Mouse (Mus musculus) hindbrain, embryonic 15.5 days (tissue): ENCODE measurements around the gene Clba1. TPM values are rescaled to one million over a fixed set of nuclear protein-coding genes. Genes with fewer than 3 reads are reported as not detected.

ENCODE experiments used
- ATAC-seq: fragments of 200-750 bp; cut with Nextera tagmentation; 2 replicates; pipeline ENCODE4 v1.8.0; 2017; ENCODE audit warnings: low read depth, moderate number of reproducible peaks, moderate TSS enrichment; ENCODE audit not compliant: low FRiP score
- H3K27ac ChIP-seq: fragments of 300-500 bp; sonication (generic); replicated peaks from 2 replicates; pipeline ENCODE4 v1.5.1; 2015; ENCODE audit warnings: mild to moderate bottlenecking, inconsistent platforms
- H3K27me3 ChIP-seq: fragments of 300-500 bp; sonication (generic); 2 replicates; pipeline ENCODE4 v1.6.1; 2015; ENCODE audit warnings: control low read depth, inconsistent platforms
- H3K36me3 ChIP-seq: fragments of 300-500 bp; sonication (generic); 2 replicates; pipeline ENCODE4 v1.6.1; 2015; ENCODE audit warnings: control low read depth, inconsistent platforms
- H3K4me1 ChIP-seq: fragments of 300-500 bp; sonication (generic); replicated peaks from 2 replicates; pipeline ENCODE4 v1.6.1; 2015; ENCODE audit warnings: control low read depth, inconsistent platforms
- H3K4me2 ChIP-seq: fragments of 300-500 bp; sonication (generic); 2 replicates; pipeline ENCODE4 v1.6.1; 2015; ENCODE audit warnings: moderate library complexity, mild to moderate bottlenecking, inconsistent platforms
- H3K4me3 ChIP-seq: fragments of 300-500 bp; sonication (generic); 2 replicates; pipeline ENCODE4 v1.5.1; 2015; ENCODE audit warnings: mild to moderate bottlenecking, inconsistent platforms
- H3K9ac ChIP-seq: fragments of 300-500 bp; sonication (generic); 2 replicates; pipeline ENCODE4 v1.6.1; 2015; ENCODE audit warnings: inconsistent platforms
- H3K9me3 ChIP-seq: fragments of 300-500 bp; sonication (generic); 2 replicates; pipeline ENCODE4 v1.6.1; 2016; ENCODE audit warnings: control low read depth, inconsistent platforms
- WGBS: fragments of 180-500 bp; shearing (Covaris S2); methylation state at CpG from one replicate; pipeline ENCODE4 v1.1.7; 2015; 5-methylcytosine and 5-hydroxymethylcytosine counted together
- polyA plus RNA-seq: library from polyadenylated mRNA; unstranded; fragments of >200 nt; fragmentation: Nextera tagmentation; extraction: Ambion mirVana; gene quantifications from 2 replicates; pipeline ENCODE4 v1.2.1, GENCODE M21; 2015

Gene Clba1
- polyA plus RNA-seq, 1 experiment from 2014 or later: 22.7 TPM

GRCm38 (mm10) chr12:112821974-112822373, 13.2 kb downstream of the Clba1 start:
- Histone ChIP-seq H3K36me3 (peaks cover 48% of the 10 kb centered on the region), H3K27me3 (no peaks in the 10 kb centered on the region), H3K27ac (no peak overlapping the region), H3K9me3 (no peaks in the 10 kb centered on the region), H3K9ac (no peak overlapping the region), H3K4me2 (no peak overlapping the region), H3K4me3 (no peak overlapping the region), H3K4me1 (peaks cover 28% of the 10 kb centered on the region)
- WGBS: 89% methylated on average over 4 of the region's 4 CpGs
- no peak for ATAC-seq

DNA sequence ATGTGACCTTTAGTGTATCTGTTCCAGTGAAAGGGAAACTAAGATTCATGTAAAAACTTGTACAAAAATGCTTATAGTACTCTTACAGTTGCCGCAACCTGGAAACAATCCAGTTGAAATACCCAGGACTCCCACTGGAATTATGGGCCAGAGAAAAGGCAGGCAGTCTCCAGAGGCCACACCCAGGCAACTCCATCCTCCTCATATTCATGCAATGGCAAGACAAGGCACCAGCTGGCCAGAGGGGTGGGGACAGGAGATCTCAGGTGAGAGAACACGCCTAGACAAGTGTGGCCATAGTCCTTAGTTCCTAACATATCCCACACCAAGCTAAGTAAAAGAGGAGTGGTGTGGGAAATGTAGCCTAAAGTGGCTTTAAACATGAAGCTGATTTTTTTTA, 13.9 kb downstream of the Clba1 start:
- no peak overlapping the region for H3K4me3 ChIP-seq
- H3K4me1 ChIP-seq: peaks cover 35% of the 10 kb centered on the region
- no peak overlapping the region for H3K27ac ChIP-seq
- no peaks in the 10 kb centered on the region for H3K9me3 ChIP-seq
- no peak overlapping the region for H3K9ac ChIP-seq
- no peaks in the 10 kb centered on the region for H3K27me3 ChIP-seq
- WGBS: 81% methylated on average over 2 of the region's 2 CpGs
- no peak overlapping the region for H3K4me2 ChIP-seq
- H3K36me3 ChIP-seq: peaks cover 54% of the 10 kb centered on the region
- no peak for ATAC-seq

GRCm38 (mm10) chr12:112823221-112823620, 14.5 kb downstream of the Clba1 start:
- peaks cover 40% of the 10 kb centered on the region for H3K4me1 ChIP-seq
- ATAC-seq: no peak
- no peaks in the 10 kb centered on the region for H3K27me3 ChIP-seq
- peaks cover 53% of the 10 kb centered on the region for H3K36me3 ChIP-seq
- 83% methylated on average over 4 of the region's 4 CpGs for WGBS
- no peaks in the 10 kb centered on the region for H3K9me3 ChIP-seq
- no peak overlapping the region for H3K4me2 ChIP-seq
- no peak overlapping the region for H3K27ac ChIP-seq
- H3K4me3 ChIP-seq: no peak overlapping the region
- H3K9ac ChIP-seq: no peak overlapping the region

- WGBS: 94% methylated on average over 5 of the region's 5 CpGs
- Histone ChIP-seq H3K27me3 (no peaks in the 10 kb centered on the region), H3K9ac (no peak overlapping the region), H3K36me3 (peaks cover 28% of the 10 kb centered on the region), H3K4me2 (no peak overlapping the region), H3K27ac (no peak overlapping the region), H3K4me1 (peaks cover 50% of the 10 kb centered on the region), H3K4me3 (no peak overlapping the region), H3K9me3 (no peaks in the 10 kb centered on the region)
- ATAC-seq: no peak
These were observed 17.2 kb downstream of the Clba1 start for GRCm38 (mm10) chr12:112825901-112826300.

- under 1% methylated on average over 49 of the region's 51 CpGs for WGBS
- H3K4me1 ChIP-seq: peaks cover 51% of the 10 kb centered on the region
These were observed 19.9 kb downstream of the Clba1 start for GRCm38 (mm10) chr12:112828501-112829243.

GRCm38 (mm10) chr12:112829244-112829864, 20.6 kb downstream of the Clba1 start, which contains the start of gene Cdca4:
TSS of gene Cdca4 (minus strand) at chr12:112829423.
- H3K9ac ChIP-seq: peak within 1 kb of the TSS; percentile 84
- H3K27ac ChIP-seq: peak within 1 kb of the TSS; percentile 94
- H3K36me3 ChIP-seq: peaks cover 21% of the 10 kb centered on the region
- 1% methylated on average over 41 of the region's 72 CpGs for WGBS
- H3K27me3 ChIP-seq: no peaks in the 10 kb centered on the region
- H3K4me2 ChIP-seq: peak within 1 kb of the TSS; percentile 61
- no peaks in the 10 kb centered on the region for H3K9me3 ChIP-seq
- peak within 1 kb of the TSS; percentile 78 for H3K4me3 ChIP-seq
- H3K4me1 ChIP-seq: peaks cover 47% of the 10 kb centered on the region
- ATAC-seq: peak; percentile 98

More at GRCm38 (mm10) chr12:112828501-112829243, 19.9 kb downstream of the Clba1 start:
- Histone ChIP-seq H3K9ac (peak overlapping the region; percentile 84), H3K9me3 (no peaks in the 10 kb centered on the region), H3K27me3 (no peaks in the 10 kb centered on the region), H3K36me3 (peaks cover 25% of the 10 kb centered on the region), H3K27ac (peak overlapping the region; percentile 94), H3K4me2 (peak overlapping the region; percentile 61), H3K4me3 (peak overlapping the region; percentile 78)
- peak; percentile 77 for ATAC-seq

DNA sequence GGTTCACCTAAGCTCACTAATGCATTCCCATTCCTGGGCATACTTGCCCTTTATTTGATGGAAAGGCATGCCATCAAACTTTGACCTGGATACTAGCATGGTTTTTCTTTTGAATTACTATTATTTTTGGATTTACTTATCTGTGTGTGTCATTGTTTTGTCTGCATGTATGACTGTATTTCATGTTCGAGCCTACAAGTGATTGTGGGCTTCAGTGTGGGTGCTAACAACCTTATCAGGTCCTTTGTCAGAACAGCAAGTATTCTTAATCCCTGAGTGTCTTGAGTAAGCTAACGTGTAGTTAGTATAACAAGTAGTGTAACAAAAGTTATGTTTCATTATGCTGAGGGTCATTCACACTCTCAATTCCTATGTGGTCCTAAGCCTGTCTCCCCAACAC, 21.4 kb downstream of the Clba1 start:
- WGBS: 38% methylated on average over 2 of the region's 2 CpGs
- H3K36me3 ChIP-seq: peaks cover 14% of the 10 kb centered on the region
- no peaks in the 10 kb centered on the region for H3K27me3 ChIP-seq
- peak overlapping the region; percentile 94 for H3K27ac ChIP-seq
- ATAC-seq: no peak
- peak overlapping the region; percentile 78 for H3K4me3 ChIP-seq
- no peaks in the 10 kb centered on the region for H3K9me3 ChIP-seq
- peak overlapping the region; percentile 58 for H3K4me2 ChIP-seq
- peak overlapping the region; percentile 65 for H3K9ac ChIP-seq
- peaks cover 47% of the 10 kb centered on the region for H3K4me1 ChIP-seq

GRCm38 (mm10) chr12:112830570-112830969, 21.8 kb downstream of the Clba1 start:
- Histone ChIP-seq H3K9ac (peak overlapping the region; percentile 65), H3K4me2 (peak overlapping the region; percentile 58), H3K36me3 (peaks cover 13% of the 10 kb centered on the region), H3K9me3 (no peaks in the 10 kb centered on the region), H3K4me3 (peak overlapping the region; percentile 78), H3K4me1 (peaks cover 47% of the 10 kb centered on the region), H3K27ac (no peak overlapping the region), H3K27me3 (no peaks in the 10 kb centered on the region)
- no peak for ATAC-seq
- WGBS: 91% methylated on average over 3 of the region's 3 CpGs

DNA sequence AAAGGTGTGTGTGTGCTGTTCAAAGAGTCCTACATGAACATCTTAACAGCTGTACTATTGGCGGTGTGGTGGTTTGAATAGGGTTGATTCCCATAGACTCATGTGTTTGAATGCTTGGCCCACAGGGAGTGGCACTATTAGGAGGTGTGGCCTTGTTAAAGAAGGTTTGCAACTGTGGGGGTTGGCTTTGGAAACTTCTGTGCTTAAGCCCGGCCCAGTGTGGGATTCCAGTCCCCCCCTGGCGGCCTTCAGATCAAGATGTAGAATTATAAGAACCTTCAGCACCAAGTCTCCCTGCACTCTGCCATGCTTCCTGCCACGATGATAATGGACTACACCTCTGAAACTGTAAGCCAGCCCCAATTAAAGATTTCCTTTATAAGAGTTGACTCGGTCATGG, 23.7 kb downstream of the Clba1 start:
- no peaks in the 10 kb centered on the region for H3K27me3 ChIP-seq
- H3K9ac ChIP-seq: no peak overlapping the region
- H3K27ac ChIP-seq: no peak overlapping the region
- peaks cover 28% of the 10 kb centered on the region for H3K4me1 ChIP-seq
- no peak for ATAC-seq
- no peak overlapping the region for H3K4me2 ChIP-seq
- 95% methylated on average over 5 of the region's 5 CpGs for WGBS
- H3K9me3 ChIP-seq: no peaks in the 10 kb centered on the region
- peaks cover 7% of the 10 kb centered on the region for H3K36me3 ChIP-seq
- H3K4me3 ChIP-seq: no peak overlapping the region

GRCm38 (mm10) chr12:112833527-112833926, 24.8 kb downstream of the Clba1 start:
- peaks cover 5% of the 10 kb centered on the region; the same call in 1 of the 2 replicates for H3K36me3 ChIP-seq
- H3K9me3 ChIP-seq: no peaks in the 10 kb centered on the region
- no peak for ATAC-seq
- H3K4me3 ChIP-seq: no peak overlapping the region
- no peak overlapping the region for H3K27ac ChIP-seq
- H3K9ac ChIP-seq: no peak overlapping the region
- peaks cover 19% of the 10 kb centered on the region for H3K4me1 ChIP-seq
- 90% methylated on average over 6 of the region's 6 CpGs for WGBS
- H3K4me2 ChIP-seq: no peak overlapping the region
- no peaks in the 10 kb centered on the region for H3K27me3 ChIP-seq

- no peak overlapping the region for H3K4me2 ChIP-seq
- ATAC-seq: no peak
- H3K27ac ChIP-seq: no peak overlapping the region
- peaks cover 19% of the 10 kb centered on the region for H3K4me1 ChIP-seq
- H3K9me3 ChIP-seq: no peaks in the 10 kb centered on the region
- H3K27me3 ChIP-seq: no peaks in the 10 kb centered on the region
- H3K36me3 ChIP-seq: peaks cover 5% of the 10 kb centered on the region; the same call in 1 of the 2 replicates
- WGBS: 70% methylated on average over 2 of the region's 2 CpGs
- no peak overlapping the region for H3K4me3 ChIP-seq
- no peak overlapping the region for H3K9ac ChIP-seq
These were observed 26.3 kb downstream of the Clba1 start for GRCm38 (mm10) chr12:112835046-112835445.
